Mouse (Mus musculus) myocyte (in vitro differentiated cells): ENCODE results near the gene Cpox.

ENCODE experiments used
- CEBPB ChIP-seq: IDR thresholded peaks from 2 replicates; pipeline ENCODE4 v1.6.1; 2011; ENCODE audit warnings: mild to moderate bottlenecking, moderate library complexity; ENCODE audit not compliant: poor library complexity, insufficient read depth, severe bottlenecking
- E2F4 ChIP-seq: IDR thresholded peaks from one replicate; pipeline ENCODE4 v1.6.1; 2011; ENCODE audit warnings: mild to moderate bottlenecking, control low read depth, moderate library complexity; ENCODE audit not compliant: insufficient read depth
- MYOG ChIP-seq, 3 experiments: IDR thresholded peaks; one replicate each; pipeline ENCODE4 v1.6.1; 2011; ENCODE audit warnings: control low read depth in 2 of 3, low read depth in 2 of 3, mild to moderate bottlenecking in 2 of 3; ENCODE audit not compliant: insufficient read length in 2 of 3, control insufficient read depth in 1 of 3, insufficient read depth in 1 of 3
- POLR2A ChIP-seq: IDR thresholded peaks from one replicate; pipeline ENCODE4 v1.6.1; 2011; ENCODE audit warnings: low read depth, mild to moderate bottlenecking, control low read depth, moderate library complexity; ENCODE audit not compliant: insufficient read length
- REST ChIP-seq: IDR thresholded peaks from one replicate; pipeline ENCODE4 v1.6.1; 2011; ENCODE audit warnings: mild to moderate bottlenecking, control low read depth, moderate library complexity; ENCODE audit not compliant: insufficient read depth, insufficient read length

DNA sequence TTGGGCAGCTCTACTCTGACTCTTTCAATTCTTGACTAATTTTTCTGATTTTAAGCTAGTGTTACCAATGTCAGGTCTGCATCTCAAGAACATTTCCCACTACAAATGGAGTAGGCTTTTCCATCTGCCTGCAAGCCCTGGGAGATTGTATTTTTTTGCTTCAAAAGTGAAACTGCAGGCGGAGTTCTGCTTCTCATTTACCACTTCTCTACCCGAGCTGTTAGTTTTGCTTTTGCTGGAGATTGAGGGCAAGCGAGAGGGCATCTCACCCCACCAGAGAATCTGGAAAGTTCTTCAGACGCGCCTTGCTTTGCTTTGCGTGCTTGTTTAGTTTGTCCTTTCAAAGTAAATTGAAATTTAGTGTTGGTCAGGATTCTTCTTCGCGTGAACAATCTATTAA, 42.1 kb downstream of the Cpox start:
- TF ChIP-seq POLR2A (no peak), REST (no peak), E2F4 (no peak), MYOG (IDR thresholded peaks at IDR 0.05; ENCODE audit: control insufficient read depth in 1 of 3, insufficient read depth in 1 of 3, insufficient read length in 2 of 3, low read depth in 2 of 3) (no peak), CEBPB (no peak)
